Mouse (Mus musculus) left cerebral cortex, postnatal 4 days (tissue): Measurements from ENCODE around the gene Cadm3. TPM values are rescaled to one million over a fixed set of nuclear protein-coding genes. Genes with fewer than 3 reads are reported as not detected.

ENCODE experiments used
- DNase-seq: peaks from one replicate; pipeline ENCODE4 v3.0.0-alpha.2; 2022
- intact Hi-C: fragments of 180-260 bp; cut with DNase I; formaldehyde crosslinking; loops from one replicate; pipeline ENCODE4 v1.15.1; 2025
- total RNA-seq, 2 experiments: library from RNA; stranded (reverse); gene quantifications; 2 replicates each; pipeline ENCODE4 v1.2.3; 2021

Cadm3 gene
- total RNA-seq: 100 to 1,000 TPM; 502 to 546 TPM

- intact Hi-C loops: no loop called here
- peak; percentile 89 for DNase-seq
These were observed at the start of gene Cadm3 for GRCm38 (mm10) chr1:173367356-173368046. Cadm3 (minus strand) TSS chr1:173367695.

GRCm38 (mm10) chr1:173414631-173415030 lies 47.1 kb upstream of the Cadm3 start:
- intact Hi-C loops: no loop called here
- DNase-seq: no peak

- DNase-seq: no peak
- intact Hi-C loops: no loop called here
These were observed 44.4 kb upstream of the Cadm3 start for GRCm38 (mm10) chr1:173411863-173412262.

GRCm38 (mm10) chr1:173409066-173409465 lies 41.6 kb upstream of the Cadm3 start:
- intact Hi-C loops: no loop called here
- no peak for DNase-seq

GRCm38 (mm10) chr1:173404696-173405309 lies 37.3 kb upstream of the Cadm3 start:
- intact Hi-C loops: no loop called here
- DNase-seq: no peak

- peak; percentile 76 for DNase-seq
- intact Hi-C loops: loop anchor here (5.0 to 10.0 kb wide), 3 partner anchors 64 to 991 kb away; partner anchors contain the start of genes Ackr1 and Igsf9
These were observed 31.0 kb upstream of the Cadm3 start for GRCm38 (mm10) chr1:173398323-173398970.

GRCm38 (mm10) chr1:173391754-173392153 lies 24.3 kb upstream of the Cadm3 start:
- intact Hi-C loops: loop anchor here (10.0 kb wide), 2 partner anchors 57 to 907 kb away; partner anchors contain the start of genes Ackr1 and Igsf9
- DNase-seq: no peak

- intact Hi-C loops: loop anchor here (10.0 kb wide), 2 partner anchors 55 to 905 kb away; partner anchors contain the start of genes Ackr1 and Igsf9
- peak; percentile 87 for DNase-seq
These were observed 22.5 kb upstream of the Cadm3 start for GRCm38 (mm10) chr1:173389901-173390401.

- intact Hi-C loops: no loop called here
- no peak for DNase-seq
These were observed 21.9 kb upstream of the Cadm3 start for GRCm38 (mm10) chr1:173389431-173389830.

- intact Hi-C loops: no loop called here
- no peak for DNase-seq
These were observed 13.9 kb upstream of the Cadm3 start for GRCm38 (mm10) chr1:173381436-173381835.

GRCm38 (mm10) chr1:173377380-173378112 lies 10.1 kb upstream of the Cadm3 start:
- intact Hi-C loops: loop anchor here (5.0 to 10.0 kb wide), 2 partner anchors 740 to 853 kb away; partner anchors contain the start of gene Cfap45
- peak; percentile 86 for DNase-seq

GRCm38 (mm10) chr1:173374020-173374419 lies 6.5 kb upstream of the Cadm3 start:
- intact Hi-C loops: loop anchor here (10.0 kb wide), 1 partner anchor 849 kb away; the partner anchor contains the start of gene Cfap45
- no peak for DNase-seq

GRCm38 (mm10) chr1:173371586-173371985 lies 4.1 kb upstream of the Cadm3 start:
- peak; percentile 44 for DNase-seq
- intact Hi-C loops: loop anchor here (10.0 kb wide), 1 partner anchor 847 kb away; the partner anchor contains the start of gene Cfap45

- DNase-seq: no peak
- intact Hi-C loops: loop anchor here (10.0 kb wide), 1 partner anchor 846 kb away; the partner anchor contains the start of gene Cfap45
These were observed 3.0 kb upstream of the Cadm3 start for GRCm38 (mm10) chr1:173370456-173370855.

- DNase-seq: peak; percentile 67
These were observed 2.1 kb upstream of the Cadm3 start for GRCm38 (mm10) chr1:173369611-173370010.

GRCm38 (mm10) chr1:173366701-173367355 lies 667 bp downstream of the Cadm3 start:
- no peak for DNase-seq
- intact Hi-C loops: no loop called here

More at GRCm38 (mm10) chr1:173369611-173370010, 2.1 kb upstream of the Cadm3 start:
- intact Hi-C loops: loop anchor here (10.0 kb wide), 1 partner anchor 845 kb away; the partner anchor contains the start of gene Cfap45

GRCm38 (mm10) chr1:173365970-173366409 lies 1.5 kb downstream of the Cadm3 start:
- intact Hi-C loops: no loop called here
- peak; percentile 71 for DNase-seq

- intact Hi-C loops: no loop called here
- DNase-seq: peak; percentile 86
These were observed 3.2 kb downstream of the Cadm3 start for GRCm38 (mm10) chr1:173364125-173364800.

GRCm38 (mm10) chr1:173363436-173363835 lies 4.1 kb downstream of the Cadm3 start:
- intact Hi-C loops: no loop called here
- no peak for DNase-seq
